Mouse (Mus musculus): ENCODE results near the gene Wfikkn1. TPM values are rescaled to one million over a fixed set of nuclear protein-coding genes. Genes with fewer than 3 reads are reported as not detected.

Wfikkn1 gene
- polyA plus RNA-seq, 1 experiment from 2014 or later, result 0.41 TPM

DNA sequence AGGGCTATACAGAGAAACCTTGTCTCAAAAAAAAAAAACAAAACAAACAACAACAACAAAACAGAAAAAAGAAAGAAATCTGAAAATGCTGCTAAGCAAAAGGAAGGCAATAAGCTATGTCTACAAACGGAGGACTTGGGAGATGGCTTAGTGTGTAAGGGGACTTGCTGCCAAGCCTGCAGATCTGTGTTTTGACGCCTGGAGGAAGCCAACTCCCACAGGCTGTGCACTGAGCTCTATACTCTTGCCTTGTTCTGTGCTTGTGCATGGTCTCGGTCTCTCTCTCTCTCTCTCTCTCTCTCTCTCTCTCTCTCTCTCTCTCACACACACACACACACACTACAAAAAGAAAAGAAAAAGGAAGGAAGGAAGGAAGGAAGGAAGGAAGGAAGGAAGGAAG lies 8.2 kb upstream of the Wfikkn1 start:
- Histone ChIP-seq H3K36me3 (ENCODE audit: control insufficient read depth, insufficient read depth) (peaks cover 14% of the 10 kb centered on the region; the same call in 1 of the 2 replicates), H3K27ac (ENCODE audit: low read length) (no peak overlapping the region), H3K4me1 (ENCODE audit: control insufficient read depth, insufficient read depth, low read length) (no peaks in the 10 kb centered on the region), H3K9ac (ENCODE audit: low read length) (no peak overlapping the region), H3K27me3 (ENCODE audit: control insufficient read depth, insufficient read depth, low read length) (no peaks in the 10 kb centered on the region), H3K9me3 (replicated peaks; ENCODE audit: control insufficient read depth, low read length) (no peaks in the 10 kb centered on the region), H3K4me3 (ENCODE audit: low read length) (no peak overlapping the region), H3K4me2 (ENCODE audit: low read depth, low read length) (no peak overlapping the region)
- 69% methylated on average over 3 of the region's 3 CpGs for WGBS
- ATAC-seq (replicated peaks; ENCODE audit: extremely low read depth, insufficient read depth, low FRiP score), result no peak

DNA sequence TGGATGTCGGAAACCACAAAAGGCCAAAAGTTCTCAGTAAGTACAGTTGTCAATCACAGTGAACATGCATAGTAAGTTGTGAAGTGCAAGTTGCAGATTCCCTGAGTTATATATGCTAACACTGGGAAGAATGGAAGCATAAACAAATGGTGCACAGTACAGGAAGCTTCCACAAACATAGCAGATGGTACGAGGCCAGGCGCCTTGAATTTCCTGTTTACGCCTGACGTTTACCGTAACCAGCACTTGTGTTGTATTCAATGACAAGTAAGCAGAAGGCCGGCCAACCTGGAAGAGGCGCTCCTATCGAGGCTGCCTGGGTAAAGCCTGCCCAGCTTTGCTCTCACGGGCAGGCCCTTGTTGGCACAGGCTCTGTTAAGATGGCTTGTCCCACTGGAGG lies 6.8 kb upstream of the Wfikkn1 start:
- Histone ChIP-seq H3K4me1 (ENCODE audit: control insufficient read depth, insufficient read depth, low read length) (no peaks in the 10 kb centered on the region), H3K4me3 (ENCODE audit: low read length) (no peak overlapping the region), H3K27ac (ENCODE audit: low read length) (no peak overlapping the region), H3K9ac (ENCODE audit: low read length) (no peak overlapping the region), H3K27me3 (ENCODE audit: control insufficient read depth, insufficient read depth, low read length) (no peaks in the 10 kb centered on the region), H3K4me2 (ENCODE audit: low read depth, low read length) (no peak overlapping the region), H3K36me3 (ENCODE audit: control insufficient read depth, insufficient read depth) (peaks cover 23% of the 10 kb centered on the region), H3K9me3 (replicated peaks; ENCODE audit: control insufficient read depth, low read length) (no peaks in the 10 kb centered on the region)
- ATAC-seq (replicated peaks; ENCODE audit: extremely low read depth, insufficient read depth, low FRiP score), result no peak
- WGBS, result 78% methylated on average over 10 of the region's 10 CpGs

DNA sequence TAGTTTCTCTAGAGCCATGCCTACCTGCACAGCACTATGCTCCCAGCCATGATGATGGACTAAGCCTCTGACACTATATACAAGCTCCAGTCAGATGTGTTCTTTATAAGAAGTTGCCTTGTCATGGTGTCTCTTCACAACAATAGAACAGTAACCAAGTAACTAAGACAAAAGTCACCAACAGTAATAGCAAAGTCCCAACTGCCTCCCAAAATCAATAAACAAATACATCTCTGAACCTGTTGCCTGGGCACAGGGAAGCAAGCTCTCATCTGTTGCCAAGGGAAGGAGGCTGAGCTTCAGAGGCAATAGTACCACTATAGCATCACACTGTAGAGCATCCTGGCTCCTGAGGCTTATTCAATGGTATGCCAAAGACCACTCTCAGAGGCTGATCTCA lies 6.1 kb upstream of the Wfikkn1 start:
- ATAC-seq (replicated peaks; ENCODE audit: extremely low read depth, insufficient read depth, low FRiP score), result no peak
- Histone ChIP-seq H3K27ac (ENCODE audit: low read length) (no peak overlapping the region), H3K9ac (ENCODE audit: low read length) (no peak overlapping the region), H3K9me3 (replicated peaks; ENCODE audit: control insufficient read depth, low read length) (no peaks in the 10 kb centered on the region), H3K4me2 (ENCODE audit: low read depth, low read length) (no peak overlapping the region), H3K27me3 (ENCODE audit: control insufficient read depth, insufficient read depth, low read length) (no peaks in the 10 kb centered on the region), H3K36me3 (ENCODE audit: control insufficient read depth, insufficient read depth) (peaks cover 23% of the 10 kb centered on the region), H3K4me1 (ENCODE audit: control insufficient read depth, insufficient read depth, low read length) (no peaks in the 10 kb centered on the region), H3K4me3 (ENCODE audit: low read length) (no peak overlapping the region)

DNA sequence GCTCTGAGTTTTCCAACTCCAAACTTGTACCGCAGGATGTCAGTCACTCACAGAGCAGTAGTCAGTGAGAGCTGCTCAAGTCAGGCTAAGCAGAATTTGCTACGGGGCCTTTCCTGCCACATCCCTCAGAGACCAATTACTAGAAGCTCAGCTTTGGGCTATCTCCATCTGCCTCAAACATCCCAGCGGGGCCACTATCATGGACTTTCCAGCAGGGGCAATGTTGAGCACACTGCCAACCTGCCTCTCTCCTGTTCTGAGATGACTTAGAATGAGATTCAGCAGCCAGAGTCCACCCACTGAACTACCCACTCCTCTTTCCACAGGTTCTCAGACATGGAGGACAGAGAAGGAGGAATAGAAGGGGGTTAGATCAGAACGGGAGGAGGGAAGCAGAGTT lies 5.0 kb upstream of the Wfikkn1 start:
- 75% methylated on average over 4 of the region's 4 CpGs for WGBS
- Histone ChIP-seq H3K4me2 (ENCODE audit: low read depth, low read length) (no peak overlapping the region), H3K27me3 (ENCODE audit: control insufficient read depth, insufficient read depth, low read length) (no peaks in the 10 kb centered on the region), H3K9ac (ENCODE audit: low read length) (no peak overlapping the region), H3K36me3 (ENCODE audit: control insufficient read depth, insufficient read depth) (peaks cover 23% of the 10 kb centered on the region), H3K27ac (ENCODE audit: low read length) (no peak overlapping the region), H3K4me1 (ENCODE audit: control insufficient read depth, insufficient read depth, low read length) (no peaks in the 10 kb centered on the region), H3K9me3 (replicated peaks; ENCODE audit: control insufficient read depth, low read length) (no peaks in the 10 kb centered on the region), H3K4me3 (ENCODE audit: low read length) (no peak overlapping the region)
- no peak for ATAC-seq (replicated peaks; ENCODE audit: extremely low read depth, insufficient read depth, low FRiP score)

DNA sequence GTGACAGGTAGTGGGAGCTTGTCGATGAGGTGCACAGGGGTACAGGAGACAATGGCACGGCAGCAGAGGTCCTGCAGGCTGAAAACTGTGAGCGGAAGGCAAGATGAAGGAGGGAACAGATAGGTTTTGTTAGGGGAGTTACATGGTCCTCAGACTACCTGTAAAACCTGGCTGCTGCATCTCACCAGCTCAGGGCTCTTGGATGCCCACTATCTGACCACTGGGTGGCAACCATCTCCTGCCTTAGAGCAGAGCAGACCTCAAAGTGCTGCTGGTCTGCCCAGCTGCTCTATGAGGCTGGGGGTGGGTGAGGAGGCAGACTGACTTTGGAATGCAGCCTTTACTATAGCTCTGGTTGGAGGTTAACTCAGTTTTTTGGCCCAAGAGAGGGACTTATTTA lies 3.2 kb upstream of the Wfikkn1 start:
- H3K27me3 ChIP-seq (ENCODE audit: control insufficient read depth, insufficient read depth, low read length), result no peaks in the 10 kb centered on the region
- H3K4me3 ChIP-seq (ENCODE audit: low read length), result no peak overlapping the region
- no peak for ATAC-seq (replicated peaks; ENCODE audit: extremely low read depth, insufficient read depth, low FRiP score)
- H3K27ac ChIP-seq (ENCODE audit: low read length), result no peak overlapping the region
- peaks cover 16% of the 10 kb centered on the region for H3K36me3 ChIP-seq (ENCODE audit: control insufficient read depth, insufficient read depth)
- no peaks in the 10 kb centered on the region for H3K4me1 ChIP-seq (ENCODE audit: control insufficient read depth, insufficient read depth, low read length)
- H3K4me2 ChIP-seq (ENCODE audit: low read depth, low read length), result no peak overlapping the region
- whole genome bisulfite sequencing, result 88% methylated on average over 3 of the region's 3 CpGs
- H3K9ac ChIP-seq (ENCODE audit: low read length), result no peak overlapping the region
- no peaks in the 10 kb centered on the region for H3K9me3 ChIP-seq (replicated peaks; ENCODE audit: control insufficient read depth, low read length)

DNA sequence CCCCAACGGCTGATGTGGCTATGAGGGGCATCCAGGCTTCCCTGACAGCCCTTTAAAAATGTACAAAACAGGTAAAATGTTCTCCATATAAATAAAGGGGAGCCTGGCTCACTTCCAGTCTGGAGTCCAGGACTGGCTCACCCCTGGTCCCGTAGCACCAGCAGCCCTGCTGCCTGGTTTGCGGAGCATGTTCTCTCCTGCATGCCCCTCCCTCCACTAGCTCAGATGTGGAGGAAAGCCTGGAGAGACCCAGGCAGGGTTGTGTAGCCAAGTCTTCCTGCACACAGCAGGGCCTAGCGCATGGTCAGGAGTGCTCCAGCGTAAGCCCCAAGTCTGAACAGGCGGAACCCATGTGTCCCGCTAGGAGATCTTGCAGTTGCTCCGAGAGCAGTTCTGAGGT lies 2.6 kb upstream of the Wfikkn1 start:
- Histone ChIP-seq H3K9me3 (replicated peaks; ENCODE audit: control insufficient read depth, low read length) (no peaks in the 10 kb centered on the region), H3K4me1 (ENCODE audit: control insufficient read depth, insufficient read depth, low read length) (no peaks in the 10 kb centered on the region), H3K36me3 (ENCODE audit: control insufficient read depth, insufficient read depth) (peaks cover 16% of the 10 kb centered on the region), H3K9ac (ENCODE audit: low read length) (no peak overlapping the region), H3K4me3 (ENCODE audit: low read length) (no peak overlapping the region), H3K27ac (ENCODE audit: low read length) (no peak overlapping the region), H3K27me3 (ENCODE audit: control insufficient read depth, insufficient read depth, low read length) (no peaks in the 10 kb centered on the region), H3K4me2 (ENCODE audit: low read depth, low read length) (no peak overlapping the region)
- WGBS, result 89% methylated on average over 8 of the region's 8 CpGs
- ATAC-seq (replicated peaks; ENCODE audit: extremely low read depth, insufficient read depth, low FRiP score), result no peak

DNA sequence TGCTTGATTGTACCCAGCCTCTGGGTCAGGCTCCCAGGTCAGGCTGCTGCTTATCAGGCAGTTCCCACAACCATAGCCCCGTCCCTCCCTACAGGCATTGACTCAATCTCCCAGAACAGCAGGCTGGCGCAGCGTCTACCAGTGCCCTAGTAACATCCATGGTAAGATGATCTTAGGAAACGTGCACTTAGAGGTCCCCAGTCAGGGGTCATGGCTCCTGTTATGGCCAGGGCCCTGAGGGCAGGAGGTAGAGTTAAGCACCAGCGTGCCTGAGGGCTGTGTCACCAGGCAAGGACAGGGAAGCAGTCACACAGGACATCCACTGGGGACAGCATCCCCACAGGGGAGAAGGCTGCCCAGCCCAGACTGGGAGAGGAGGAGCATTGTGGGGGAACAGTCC lies 1.6 kb upstream of the Wfikkn1 start:
- WGBS, result 50% methylated on average over 5 of the region's 5 CpGs
- Histone ChIP-seq H3K9me3 (replicated peaks; ENCODE audit: control insufficient read depth, low read length) (no peaks in the 10 kb centered on the region), H3K4me2 (ENCODE audit: low read depth, low read length) (no peak overlapping the region), H3K4me1 (ENCODE audit: control insufficient read depth, insufficient read depth, low read length) (no peaks in the 10 kb centered on the region), H3K27me3 (ENCODE audit: control insufficient read depth, insufficient read depth, low read length) (no peaks in the 10 kb centered on the region), H3K9ac (ENCODE audit: low read length) (no peak overlapping the region), H3K4me3 (ENCODE audit: low read length) (no peak overlapping the region), H3K36me3 (ENCODE audit: control insufficient read depth, insufficient read depth) (peaks cover 16% of the 10 kb centered on the region), H3K27ac (ENCODE audit: low read length) (no peak overlapping the region)
- ATAC-seq (replicated peaks; ENCODE audit: extremely low read depth, insufficient read depth, low FRiP score), result no peak

DNA sequence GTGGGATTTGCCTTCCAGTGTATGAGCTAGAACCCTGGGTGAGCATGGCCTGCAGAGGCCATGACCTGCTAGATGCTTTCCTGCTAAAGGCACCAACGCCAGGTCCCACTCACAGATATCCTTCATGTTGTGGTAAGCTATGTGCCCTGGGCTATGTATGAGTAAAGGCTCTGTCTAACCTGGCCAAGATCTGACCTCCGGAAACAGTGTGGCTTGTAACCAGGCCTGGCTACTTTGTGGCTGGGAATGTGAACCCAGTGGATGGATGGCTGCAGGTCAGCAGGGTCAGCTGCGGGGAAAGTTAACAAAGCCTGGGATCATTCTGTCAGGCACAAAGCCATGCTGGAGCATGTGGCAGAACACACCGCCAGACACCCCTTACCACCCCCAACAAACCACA lies 1.0 kb upstream of the Wfikkn1 start:
- Histone ChIP-seq H3K36me3 (ENCODE audit: control insufficient read depth, insufficient read depth) (peaks cover 16% of the 10 kb centered on the region), H3K4me3 (ENCODE audit: low read length) (no peak overlapping the region), H3K27me3 (ENCODE audit: control insufficient read depth, insufficient read depth, low read length) (no peaks in the 10 kb centered on the region), H3K9ac (ENCODE audit: low read length) (no peak overlapping the region), H3K4me1 (ENCODE audit: control insufficient read depth, insufficient read depth, low read length) (peaks cover 3% of the 10 kb centered on the region; the same call in 1 of the 2 replicates), H3K27ac (ENCODE audit: low read length) (no peak overlapping the region), H3K9me3 (replicated peaks; ENCODE audit: control insufficient read depth, low read length) (no peaks in the 10 kb centered on the region), H3K4me2 (ENCODE audit: low read depth, low read length) (no peak overlapping the region)
- no peak for ATAC-seq (replicated peaks; ENCODE audit: extremely low read depth, insufficient read depth, low FRiP score)
- 47% methylated on average over 4 of the region's 4 CpGs for WGBS

DNA sequence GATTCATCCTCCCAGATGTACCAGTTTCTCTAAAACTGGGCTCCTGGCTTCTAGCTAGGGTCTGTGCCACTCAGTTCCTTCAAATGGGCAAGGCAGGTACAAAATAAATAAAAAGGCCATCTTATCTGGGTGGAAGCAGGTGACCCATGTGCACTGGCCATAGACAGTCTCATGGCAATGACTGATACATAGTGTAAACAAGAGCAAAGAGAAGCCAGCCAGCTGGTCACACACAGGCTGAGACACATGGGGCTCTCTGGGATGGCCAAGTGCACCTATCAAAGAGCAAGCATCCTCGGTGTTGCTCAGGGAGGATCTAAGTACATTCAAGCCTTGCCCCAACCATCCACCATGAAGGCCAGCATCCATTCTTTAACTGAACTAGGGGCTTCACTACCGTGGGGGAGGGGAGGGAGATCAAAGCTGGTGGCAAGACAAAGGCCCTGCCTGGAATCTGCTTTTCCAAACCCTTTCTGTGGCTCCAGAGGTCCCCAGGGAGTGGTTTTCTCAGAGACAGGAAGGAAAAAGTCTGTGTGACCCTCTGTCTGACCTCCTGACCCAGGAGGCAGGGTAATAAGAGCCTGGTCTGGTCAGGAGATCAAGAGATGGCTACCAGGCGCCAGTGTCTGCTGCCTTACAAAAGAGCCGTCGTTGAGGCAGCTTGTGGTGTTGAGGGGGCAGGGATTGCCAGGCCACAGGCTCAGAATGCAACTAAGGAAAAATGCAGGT lies 419 bp upstream of the Wfikkn1 start:
- Histone ChIP-seq H3K27ac (ENCODE audit: low read length) (no peak overlapping the region), H3K9me3 (replicated peaks; ENCODE audit: control insufficient read depth, low read length) (no peaks in the 10 kb centered on the region), H3K4me2 (ENCODE audit: low read depth, low read length) (no peak overlapping the region), H3K36me3 (ENCODE audit: control insufficient read depth, insufficient read depth) (peaks cover 16% of the 10 kb centered on the region), H3K27me3 (ENCODE audit: control insufficient read depth, insufficient read depth, low read length) (no peaks in the 10 kb centered on the region), H3K4me3 (ENCODE audit: low read length) (no peak overlapping the region), H3K9ac (ENCODE audit: low read length) (no peak overlapping the region), H3K4me1 (ENCODE audit: control insufficient read depth, insufficient read depth, low read length) (peaks cover 9% of the 10 kb centered on the region)
- no peak for ATAC-seq (replicated peaks; ENCODE audit: extremely low read depth, insufficient read depth, low FRiP score)
- 21% methylated on average over 5 of the region's 5 CpGs for WGBS
